Mouse (Mus musculus) liver, adult (tissue): ENCODE data around the gene Gas1.

ENCODE experiments used
- GATA4 ChIP-seq: IDR thresholded peaks from 2 replicates; pipeline ENCODE4 v1.6.1; 2014; ENCODE audit warnings: mild to moderate bottlenecking, low read length; ENCODE audit not compliant: insufficient replicate concordance

The Gas1 gene

GRCm38 (mm10) chr13:60146994-60147856 is 29.9 kb downstream of the Gas1 start:
- TF ChIP-seq GATA4 = no peak

- TF ChIP-seq GATA4 = no peak
Observed at GRCm38 (mm10) chr13:60146231-60146630, 30.9 kb downstream of the Gas1 start.

- TF ChIP-seq GATA4 = no peak
Observed at GRCm38 (mm10) chr13:60136962-60137361, 40.2 kb downstream of the Gas1 start.

GRCm38 (mm10) chr13:60134439-60134799 is 42.7 kb downstream of the Gas1 start:
- no peak for TF ChIP-seq GATA4

- TF ChIP-seq GATA4 = no peak
Observed at GRCm38 (mm10) chr13:60133716-60134438, 43.3 kb downstream of the Gas1 start.

- no peak for TF ChIP-seq GATA4
Observed at GRCm38 (mm10) chr13:60131771-60132170, 45.4 kb downstream of the Gas1 start.

GRCm38 (mm10) chr13:60129541-60129940 is 47.6 kb downstream of the Gas1 start:
- no peak for TF ChIP-seq GATA4

GRCm38 (mm10) chr13:60126338-60126737 is 50.8 kb downstream of the Gas1 start:
- TF ChIP-seq GATA4 = no peak

GRCm38 (mm10) chr13:60125501-60126305 is 51.5 kb downstream of the Gas1 start:
- no peak for TF ChIP-seq GATA4

GRCm38 (mm10) chr13:60125020-60125419 is 52.1 kb downstream of the Gas1 start:
- TF ChIP-seq GATA4 = no peak

GRCm38 (mm10) chr13:60124456-60124855 is 52.7 kb downstream of the Gas1 start:
- TF ChIP-seq GATA4 = no peak
